Mouse (Mus musculus): ENCODE data around the gene Dock9.
A peak's percentile ranks its signal among the peaks of the same experiment; 100 is the strongest.

The Dock9 gene

GRCm38 (mm10) chr14:121585906-121586765 is 211.5 kb downstream of the Dock9 start:
- DNase-seq (ENCODE audit: low spot score) = no peak

GRCm38 (mm10) chr14:121579055-121579454 is 218.6 kb downstream of the Dock9 start:
- DNase-seq (ENCODE audit: low spot score) = peak; percentile 34

GRCm38 (mm10) chr14:121573391-121573790 is 224.2 kb downstream of the Dock9 start:
- no peak for DNase-seq (ENCODE audit: low spot score)

- no peak for DNase-seq (ENCODE audit: low spot score)
These were observed 230.8 kb downstream of the Dock9 start for GRCm38 (mm10) chr14:121566794-121567201.

- no peak for DNase-seq (ENCODE audit: low spot score)
These were observed 231.7 kb downstream of the Dock9 start for GRCm38 (mm10) chr14:121565930-121566329.

GRCm38 (mm10) chr14:121564656-121565055 is 233.0 kb downstream of the Dock9 start:
- no peak for DNase-seq (ENCODE audit: low spot score)

GRCm38 (mm10) chr14:121563954-121564353 is 233.7 kb downstream of the Dock9 start:
- no peak for DNase-seq (ENCODE audit: low spot score)

GRCm38 (mm10) chr14:121559026-121559425 is 238.6 kb downstream of the Dock9 start:
- DNase-seq (ENCODE audit: low spot score) = no peak

GRCm38 (mm10) chr14:121556401-121557315 is 241.0 kb downstream of the Dock9 start:
- no peak for DNase-seq (ENCODE audit: low spot score)

GRCm38 (mm10) chr14:121553785-121554184 is 243.9 kb downstream of the Dock9 start:
- no peak for DNase-seq (ENCODE audit: low spot score)

- no peak for DNase-seq (ENCODE audit: low spot score)
These were observed 245.1 kb downstream of the Dock9 start for GRCm38 (mm10) chr14:121552586-121552985.

GRCm38 (mm10) chr14:121549834-121550233 is 247.8 kb downstream of the Dock9 start:
- no peak for DNase-seq (ENCODE audit: low spot score)

- no peak for DNase-seq (ENCODE audit: low spot score)
These were observed 249.9 kb downstream of the Dock9 start for GRCm38 (mm10) chr14:121547745-121548144.

- DNase-seq (ENCODE audit: low spot score) = no peak
These were observed 251.0 kb downstream of the Dock9 start for GRCm38 (mm10) chr14:121546621-121547020.

- no peak for DNase-seq (ENCODE audit: low spot score)
These were observed 251.9 kb downstream of the Dock9 start for GRCm38 (mm10) chr14:121545551-121546331.

GRCm38 (mm10) chr14:121541262-121541661 is 256.4 kb downstream of the Dock9 start:
- DNase-seq (ENCODE audit: low spot score) = no peak

- DNase-seq (ENCODE audit: low spot score) = no peak
These were observed 263.1 kb downstream of the Dock9 start for GRCm38 (mm10) chr14:121534501-121534900.

- no peak for DNase-seq (ENCODE audit: low spot score)
These were observed 266.8 kb downstream of the Dock9 start for GRCm38 (mm10) chr14:121530853-121531252.

GRCm38 (mm10) chr14:121527883-121528282 is 269.8 kb downstream of the Dock9 start:
- no peak for DNase-seq (ENCODE audit: low spot score)

GRCm38 (mm10) chr14:121527201-121527600 is 270.4 kb downstream of the Dock9 start:
- no peak for DNase-seq (ENCODE audit: low spot score)

- no peak for DNase-seq (ENCODE audit: low spot score)
These were observed 275.9 kb downstream of the Dock9 start for GRCm38 (mm10) chr14:121521709-121522108.

- DNase-seq (ENCODE audit: low spot score) = no peak
These were observed 280.8 kb downstream of the Dock9 start for GRCm38 (mm10) chr14:121516881-121517280.
